Mouse (Mus musculus) cerebellum, adult 2 months (tissue): ENCODE results near the gene Tnpo1. TPM values are rescaled to one million over a fixed set of nuclear protein-coding genes. Genes with fewer than 3 reads are reported as not detected.

ENCODE experiments used
- DNase-seq, 2 experiments: peaks; one replicate each; pipeline ENCODE4 v3.0.0; 2021
- H3K27ac ChIP-seq: fragments of 200-500 bp; 2 replicates; pipeline ENCODE4 v1.5.1; 2012; ENCODE audit warnings: low read length, control low read depth, inconsistent platforms; ENCODE audit not compliant: insufficient read depth
- H3K27me3 ChIP-seq: fragments of 200-500 bp; 2 replicates; pipeline ENCODE4 v1.6.1; 2012; ENCODE audit warnings: inconsistent platforms, mild to moderate bottlenecking, low read length, moderate library complexity; ENCODE audit not compliant: control insufficient read depth, insufficient read depth
- H3K4me1 ChIP-seq: fragments of 200-500 bp; 2 replicates; pipeline ENCODE4 v1.6.1; 2011; ENCODE audit warnings: low read length; ENCODE audit not compliant: control insufficient read depth, insufficient read depth
- H3K4me3 ChIP-seq: fragments of 200-500 bp; replicated peaks from 2 replicates; pipeline ENCODE3; 2011; ENCODE audit warnings: mild to moderate bottlenecking, low read depth, low read length, control low read depth; ENCODE audit not compliant: insufficient read depth
- CTCF ChIP-seq: fragments of 200-500 bp; IDR thresholded peaks from 2 replicates; pipeline ENCODE4 v1.5.1; 2011; ENCODE audit warnings: low read depth, mild to moderate bottlenecking, control low read depth, low read length, moderate library complexity, borderline replicate concordance; ENCODE audit not compliant: insufficient read depth
- POLR2A ChIP-seq: fragments of 200-500 bp; IDR thresholded peaks from 2 replicates; pipeline ENCODE4 v1.6.1; 2011; ENCODE audit warnings: low read length, control low read depth, borderline replicate concordance; ENCODE audit not compliant: insufficient read depth
- WGBS: fragments of 180-500 bp; shearing (Covaris S2); methylation state at CpG from one replicate; pipeline ENCODE4 v1.1.7; 2018; 5-methylcytosine and 5-hydroxymethylcytosine counted together
- polyA plus RNA-seq: library from polyadenylated mRNA; depleted of rRNA; stranded (reverse); fragments of >200 nt; gene quantifications from 2 replicates; pipeline ENCODE4 v1.2.3, GENCODE M21; 2012

Gene Tnpo1
- polyA plus RNA-seq, 1 experiment = 23.9 TPM

- under 1% methylated on average over 61 of the region's 61 CpGs for WGBS
- TF ChIP-seq POLR2A (peak; percentile 18; the same call in 1 of the 2 replicates), CTCF (peak; percentile 70)
Observed at GRCm38 (mm10) chr13:98815147-98815785, 110.9 kb downstream of the Tnpo1 start, which contains the start of gene Fcho2. Gene Fcho2, minus strand, starts transcription at chr13:98815449.

GRCm38 (mm10) chr13:98814275-98815040 is 111.7 kb downstream of the Tnpo1 start:
- Histone ChIP-seq H3K4me1 (no peaks in the 10 kb centered on the region; the same call in 1 of the 2 replicates), H3K4me3 (peak overlapping the region; percentile 92), H3K27me3 (no peaks in the 10 kb centered on the region), H3K27ac (peak overlapping the region; percentile 55)
- DNase-seq = peak; percentile 48 to 66
- no peak for TF ChIP-seq CTCF
- no peak for TF ChIP-seq POLR2A
- under 1% methylated on average over 81 of the region's 81 CpGs for WGBS

More at GRCm38 (mm10) chr13:98815147-98815785, 110.9 kb downstream of the Tnpo1 start, which contains the start of gene Fcho2:
- H3K4me3 ChIP-seq = peak within 1 kb of the TSS; percentile 92
- peak; percentile 95 for DNase-seq
- peak within 1 kb of the TSS; percentile 55 for H3K27ac ChIP-seq
- no peaks in the 10 kb centered on the region for H3K27me3 ChIP-seq
- no peaks in the 10 kb centered on the region; the same call in 1 of the 2 replicates for H3K4me1 ChIP-seq

GRCm38 (mm10) chr13:98813596-98814274 is 112.4 kb downstream of the Tnpo1 start:
- 18% methylated on average over 12 of the region's 12 CpGs for WGBS
- no peaks in the 10 kb centered on the region; the same call in 1 of the 2 replicates for H3K4me1 ChIP-seq

GRCm38 (mm10) chr13:98813167-98813566 is 113.0 kb downstream of the Tnpo1 start:
- no peak for DNase-seq
- TF ChIP-seq POLR2A (no peak), CTCF (no peak)
- no peaks in the 10 kb centered on the region; the same call in 1 of the 2 replicates for H3K4me1 ChIP-seq
- WGBS = 85% methylated on average over 2 of the region's 2 CpGs
- no peak overlapping the region for H3K4me3 ChIP-seq
- H3K27me3 ChIP-seq = no peaks in the 10 kb centered on the region
- no peak overlapping the region for H3K27ac ChIP-seq

More at GRCm38 (mm10) chr13:98813596-98814274, 112.4 kb downstream of the Tnpo1 start:
- Histone ChIP-seq H3K4me3 (peak overlapping the region; percentile 92), H3K27ac (no peak overlapping the region), H3K27me3 (no peaks in the 10 kb centered on the region)
- no peak for DNase-seq
- TF ChIP-seq CTCF (no peak), POLR2A (no peak)

GRCm38 (mm10) chr13:98812285-98812684 is 113.9 kb downstream of the Tnpo1 start:
- DNase-seq = no peak
- Histone ChIP-seq H3K27ac (no peak overlapping the region), H3K4me1 (no peaks in the 10 kb centered on the region; the same call in 1 of the 2 replicates), H3K4me3 (no peak overlapping the region), H3K27me3 (no peaks in the 10 kb centered on the region)
- WGBS = 72% methylated on average over 4 of the region's 4 CpGs
- TF ChIP-seq CTCF (no peak), POLR2A (no peak)

- WGBS = 87% methylated on average over 6 of the region's 6 CpGs
- no peak for DNase-seq
- no peaks in the 10 kb centered on the region; the same call in 1 of the 2 replicates for H3K4me1 ChIP-seq
- TF ChIP-seq CTCF (no peak), POLR2A (no peak)
- no peaks in the 10 kb centered on the region for H3K27me3 ChIP-seq
- H3K27ac ChIP-seq = no peak overlapping the region
- H3K4me3 ChIP-seq = no peak overlapping the region
Observed at GRCm38 (mm10) chr13:98810143-98810542, 116.0 kb downstream of the Tnpo1 start.

- no peak for TF ChIP-seq POLR2A
- TF ChIP-seq CTCF = no peak
- DNase-seq = no peak
- WGBS = 100% methylated on average over 1 of the region's 1 CpGs
- no peaks in the 10 kb centered on the region; the same call in 1 of the 2 replicates for H3K4me1 ChIP-seq
- H3K4me3 ChIP-seq = no peak overlapping the region
- H3K27me3 ChIP-seq = no peaks in the 10 kb centered on the region
- H3K27ac ChIP-seq = no peak overlapping the region
Observed at GRCm38 (mm10) chr13:98809087-98809486, 117.1 kb downstream of the Tnpo1 start.

GRCm38 (mm10) chr13:98804480-98804879 is 121.7 kb downstream of the Tnpo1 start:
- 96% methylated on average over 1 of the region's 1 CpGs for WGBS
- Histone ChIP-seq H3K4me1 (no peaks in the 10 kb centered on the region), H3K27me3 (no peaks in the 10 kb centered on the region), H3K27ac (no peak overlapping the region), H3K4me3 (no peak overlapping the region)
- TF ChIP-seq POLR2A = no peak
- DNase-seq = no peak
